Mouse (Mus musculus) bone marrow, adult 2 months (tissue): Measurements from ENCODE around the gene Gli2.

Experiments used
- CTCF ChIP-seq: fragments of 200-500 bp; IDR thresholded peaks from 2 replicates; pipeline ENCODE4 v1.5.1; 2011; ENCODE audit warnings: low read length, control low read depth; ENCODE audit not compliant: control insufficient read depth, insufficient read depth
- POLR2A ChIP-seq: fragments of 200-500 bp; IDR thresholded peaks from 2 replicates; pipeline ENCODE4 v1.6.1; 2011; ENCODE audit warnings: low read depth, mild to moderate bottlenecking, control low read depth, low read length, borderline replicate concordance; ENCODE audit not compliant: control insufficient read depth

- TF ChIP-seq POLR2A (no peak), CTCF (no peak)
Observed at GRCm38 (mm10) chr1:119025647-119026358, 27.6 kb downstream of the Gli2 start.
